Mouse (Mus musculus) liver, adult 2 months (tissue): ENCODE data around the gene Cox19.

Experiments
- CTCF ChIP-seq: fragments of 200-500 bp; IDR thresholded peaks from 2 replicates; pipeline ENCODE4 v1.5.1; 2011; ENCODE audit warnings: low read depth, low read length, control low read depth
- POLR2A ChIP-seq: fragments of 200-500 bp; IDR thresholded peaks from 2 replicates; pipeline ENCODE4 v1.6.1; 2011; ENCODE audit warnings: low read length, control low read depth; ENCODE audit not compliant: insufficient read depth; ENCODE audit errors: extremely low read depth

DNA sequence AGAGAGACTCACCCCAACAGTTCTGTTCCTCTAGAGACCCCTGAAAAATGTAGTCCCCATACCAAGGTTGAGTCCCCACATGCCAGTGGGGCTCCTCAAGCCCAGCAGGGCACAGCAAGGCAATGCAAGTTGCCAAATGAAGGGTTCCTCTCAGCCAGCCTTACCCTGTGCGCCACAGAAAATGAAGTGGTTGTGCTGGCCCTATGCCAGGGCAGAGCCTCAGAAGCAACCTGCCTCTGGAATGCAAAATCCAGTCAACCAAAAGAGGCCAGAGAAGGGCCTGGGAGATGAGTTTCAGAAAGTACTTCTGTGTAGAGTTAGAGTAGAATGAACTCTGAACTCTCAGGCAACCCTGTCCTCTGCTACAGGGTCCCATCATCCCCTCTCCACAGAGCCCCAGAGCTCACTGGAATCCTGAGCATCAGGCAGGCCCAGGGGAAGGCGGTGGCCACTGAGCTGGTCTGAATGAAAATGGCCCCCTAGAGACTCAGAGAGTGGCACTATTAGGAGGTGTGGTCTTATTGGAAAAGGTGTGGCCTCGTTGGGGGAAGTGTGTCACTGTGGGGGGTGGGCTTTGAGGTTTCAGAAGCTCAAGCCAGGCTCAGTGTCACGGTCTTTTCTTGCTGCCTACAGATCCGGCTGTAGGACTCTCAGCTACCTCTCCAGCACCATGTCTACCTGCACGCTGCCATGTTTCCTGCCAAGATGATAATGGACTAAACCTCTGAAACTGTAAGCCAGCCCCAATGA is 59.2 kb downstream of the Cox19 start:
- TF ChIP-seq CTCF (no peak), POLR2A (no peak)
